Mouse (Mus musculus): Measurements from ENCODE around the gene Zyg11b.

- no peak for TF ChIP-seq CTCF (IDR thresholded peaks at IDR 0.05; ENCODE audit: low read depth)
- no peak for TF ChIP-seq EP300 (optimal IDR thresholded peaks at IDR 0.05)
Measured at GRCm38 (mm10) chr4:108192821-108193323, 108.0 kb downstream of the Zyg11b start.
